Mouse (Mus musculus) embryonic fibroblast, embryonic 13.5 days (primary cell): ENCODE results near the gene Alpk3.

Source experiments
- CTCF ChIP-seq: IDR thresholded peaks from 2 replicates; pipeline ENCODE4 v1.5.1; 2011; ENCODE audit warnings: mild to moderate bottlenecking, control low read depth, low read length, moderate library complexity, borderline replicate concordance; ENCODE audit not compliant: insufficient read depth
- POLR2A ChIP-seq: IDR thresholded peaks from 2 replicates; pipeline ENCODE4 v1.6.1; 2011; ENCODE audit warnings: low read depth, mild to moderate bottlenecking, control low read depth, low read length, moderate library complexity

DNA sequence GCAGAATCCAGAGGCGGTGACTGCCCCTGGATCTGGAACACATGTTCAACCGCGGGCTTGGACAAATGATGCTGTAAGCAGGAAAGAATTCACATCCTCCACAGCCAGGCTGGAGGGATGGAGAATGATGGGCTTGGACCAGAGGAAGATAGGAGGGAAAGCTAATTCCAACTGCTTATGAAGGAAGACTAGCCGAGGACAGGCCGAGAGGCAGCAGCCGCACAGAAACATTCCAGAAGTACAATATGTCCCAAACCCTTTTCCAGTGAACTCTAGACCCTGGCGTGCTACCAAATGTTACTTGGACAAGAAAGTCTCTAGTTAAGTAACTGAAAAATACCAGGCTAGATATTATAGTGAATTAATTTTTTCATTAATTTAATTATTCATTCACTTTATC lies 81.7 kb downstream of the Alpk3 start:
- TF ChIP-seq CTCF (no peak), POLR2A (no peak)
